Mouse (Mus musculus) lung, embryonic 14.5 days (tissue): ENCODE measurements around the gene Fam126a. TPM values are rescaled to one million over a fixed set of nuclear protein-coding genes. Genes with fewer than 3 reads are reported as not detected.

Source experiments
- ATAC-seq: fragments of 200-750 bp; cut with Nextera tagmentation; 2 replicates; pipeline ENCODE4 v1.8.0; 2017; ENCODE audit warnings: mild to moderate bottlenecking, moderate TSS enrichment, moderate library complexity; ENCODE audit not compliant: insufficient read depth
- DNase-seq: peaks from one replicate; pipeline ENCODE4 v3.0.0-alpha.2; 2015
- H3K27ac ChIP-seq: fragments of 300-500 bp; sonication (generic); 2 replicates; pipeline ENCODE4 v1.5.1; 2014; ENCODE audit warnings: low read depth, mild to moderate bottlenecking, moderate library complexity
- H3K27me3 ChIP-seq: fragments of 300-500 bp; sonication (generic); 2 replicates; pipeline ENCODE4 v1.6.1; 2014; ENCODE audit warnings: low read length, control low read depth; ENCODE audit not compliant: insufficient read depth
- H3K36me3 ChIP-seq: fragments of 300-500 bp; sonication (generic); 2 replicates; pipeline ENCODE4 v1.6.1; 2014; ENCODE audit warnings: control low read depth; ENCODE audit not compliant: insufficient read depth
- H3K4me1 ChIP-seq: fragments of 300-500 bp; sonication (generic); 2 replicates; pipeline ENCODE4 v1.6.1; 2014; ENCODE audit warnings: antibody characterized with exemption, control low read depth; ENCODE audit not compliant: insufficient read depth
- H3K4me2 ChIP-seq: fragments of 300-500 bp; sonication (generic); 2 replicates; pipeline ENCODE4 v1.6.1; 2014; ENCODE audit warnings: mild to moderate bottlenecking
- H3K4me3 ChIP-seq: fragments of 300-500 bp; sonication (generic); 2 replicates; pipeline ENCODE4 v1.5.1; 2014; ENCODE audit warnings: low read depth, low read length
- H3K9ac ChIP-seq: fragments of 300-500 bp; sonication (generic); 2 replicates; pipeline ENCODE4 v1.6.1; 2014
- H3K9me3 ChIP-seq: fragments of 300-500 bp; sonication (generic); 2 replicates; pipeline ENCODE4 v1.6.1; 2016; ENCODE audit warnings: low read depth, low read length, control low read depth
- CTCF ChIP-seq: IDR thresholded peaks from 2 replicates; pipeline ENCODE4 v1.5.1; 2016; ENCODE audit warnings: antibody characterized with exemption, low read depth
- WGBS: fragments of 180-500 bp; shearing (Covaris S2); extraction: QIAGEN DNeasy Blood & Tissue Kit; methylation state at CpG from one replicate; pipeline ENCODE4 v1.1.7; 2014; 5-methylcytosine and 5-hydroxymethylcytosine counted together
- polyA plus RNA-seq: library from polyadenylated mRNA; unstranded; fragments of >200 nt; fragmentation: Nextera tagmentation; extraction: Ambion mirVana; gene quantifications from 2 replicates; pipeline ENCODE4 v1.2.1, GENCODE M21; 2014

Fam126a gene
- polyA plus RNA-seq, 1 experiment from 2014 or later, result 24.0 TPM

DNA sequence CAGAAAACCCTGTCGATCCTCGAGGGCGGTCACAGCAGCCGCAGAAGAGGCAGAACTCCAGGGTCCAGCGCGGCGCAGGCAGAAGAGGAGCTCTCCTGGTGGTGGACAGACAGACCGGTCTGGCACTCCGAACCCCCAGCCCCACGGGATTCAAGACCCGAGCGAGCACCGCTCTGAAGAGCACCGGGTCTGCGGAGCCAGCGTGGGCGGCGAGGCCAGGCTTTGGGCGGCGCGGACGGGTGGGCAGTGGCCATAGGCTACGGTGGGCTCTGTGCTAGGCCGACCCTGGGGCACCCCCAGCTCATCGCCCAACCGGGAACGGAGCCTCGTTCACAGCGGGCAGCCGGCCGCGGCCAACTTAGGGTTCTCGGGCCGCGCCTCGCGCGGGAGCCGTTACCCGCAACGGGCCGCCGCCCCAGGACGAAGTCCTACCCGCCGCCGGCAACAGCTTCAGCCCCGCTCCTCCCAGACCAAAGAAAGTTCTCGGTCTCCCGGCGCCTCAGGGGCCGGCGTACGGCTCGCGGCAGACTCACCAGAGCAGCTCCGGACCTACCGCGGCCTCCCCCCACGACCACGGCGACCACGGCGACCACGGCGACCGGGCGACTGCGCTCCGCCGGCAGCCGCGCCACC, 428 bp downstream of the Fam126a start:
- Histone ChIP-seq H3K27ac (peak overlapping the region; percentile 73), H3K9me3 (no peaks in the 10 kb centered on the region), H3K4me1 (peaks cover 2% of the 10 kb centered on the region; the same call in 1 of the 2 replicates), H3K9ac (peak overlapping the region; percentile 83), H3K4me3 (peak overlapping the region; percentile 86), H3K4me2 (peak overlapping the region; percentile 90), H3K27me3 (no peaks in the 10 kb centered on the region), H3K36me3 (no peaks in the 10 kb centered on the region)
- under 1% methylated on average over 73 of the region's 73 CpGs for WGBS
- TF ChIP-seq CTCF, result no peak
- DNase-seq, result peak; percentile 57
- peak; percentile 68 for ATAC-seq

DNA sequence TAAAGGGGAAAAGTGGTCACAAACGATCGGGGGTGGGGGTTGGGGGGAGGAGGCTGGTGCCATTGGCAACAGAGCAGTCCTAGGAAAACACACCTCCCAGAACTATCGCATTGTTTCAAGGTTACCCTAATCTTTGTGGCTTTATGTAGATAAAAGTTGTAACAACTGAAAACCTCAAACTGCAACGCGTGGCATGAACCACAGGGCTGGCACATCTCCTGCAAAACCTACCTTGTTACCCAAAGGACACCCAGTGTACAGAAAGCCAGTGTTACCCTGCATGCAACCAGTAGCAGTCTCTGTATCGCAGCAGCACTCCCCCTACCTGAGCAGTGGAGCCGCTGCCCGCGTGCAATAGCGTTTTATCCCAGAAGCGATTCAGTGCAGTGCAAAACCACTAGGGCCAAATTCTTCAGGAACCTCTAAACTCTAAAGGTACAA, 1.1 kb downstream of the Fam126a start:
- peak; percentile 71 for TF ChIP-seq CTCF
- Histone ChIP-seq H3K36me3 (no peaks in the 10 kb centered on the region), H3K9ac (peak overlapping the region; percentile 83), H3K9me3 (no peaks in the 10 kb centered on the region), H3K27me3 (no peaks in the 10 kb centered on the region), H3K27ac (peak overlapping the region; percentile 73; the same call in 1 of the 2 replicates), H3K4me2 (peak overlapping the region; percentile 90), H3K4me3 (peak overlapping the region; percentile 86), H3K4me1 (peaks cover 2% of the 10 kb centered on the region; the same call in 1 of the 2 replicates)
- WGBS, result 2% methylated on average over 11 of the region's 11 CpGs
- ATAC-seq, result peak; percentile 16; the same call in 1 of the 2 replicates
- peak; percentile 80 for DNase-seq

DNA sequence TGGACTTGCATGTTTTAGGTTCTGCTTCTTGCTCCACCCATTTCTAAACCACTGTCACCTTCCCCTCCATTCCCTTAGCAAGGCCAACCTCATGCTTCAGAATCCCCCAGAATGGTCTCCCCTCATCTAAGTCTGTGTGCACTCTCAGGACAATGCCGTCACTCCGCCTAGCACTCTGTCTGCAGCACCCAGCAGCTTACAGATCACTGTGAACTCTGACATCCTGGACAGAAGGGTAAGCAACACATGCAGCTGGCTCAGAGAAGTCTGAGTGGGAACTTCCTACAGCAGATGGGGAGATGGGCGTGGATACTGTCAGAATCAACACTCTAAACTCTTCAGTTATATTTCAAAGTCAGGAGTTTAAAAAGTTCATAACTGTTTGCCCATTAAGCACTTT, 5.5 kb downstream of the Fam126a start:
- H3K9me3 ChIP-seq, result no peaks in the 10 kb centered on the region
- H3K27ac ChIP-seq, result no peak overlapping the region
- H3K4me1 ChIP-seq, result peaks cover 2% of the 10 kb centered on the region; the same call in 1 of the 2 replicates
- TF ChIP-seq CTCF, result no peak
- no peaks in the 10 kb centered on the region for H3K27me3 ChIP-seq
- ATAC-seq (peak; percentile 83; the same call in 1 of the 2 replicates), DNase-seq (peak; percentile 47)
- no peak overlapping the region for H3K4me3 ChIP-seq
- 45% methylated on average over 3 of the region's 3 CpGs for WGBS
- no peak overlapping the region for H3K4me2 ChIP-seq
- no peaks in the 10 kb centered on the region for H3K36me3 ChIP-seq
- H3K9ac ChIP-seq, result no peak overlapping the region

DNA sequence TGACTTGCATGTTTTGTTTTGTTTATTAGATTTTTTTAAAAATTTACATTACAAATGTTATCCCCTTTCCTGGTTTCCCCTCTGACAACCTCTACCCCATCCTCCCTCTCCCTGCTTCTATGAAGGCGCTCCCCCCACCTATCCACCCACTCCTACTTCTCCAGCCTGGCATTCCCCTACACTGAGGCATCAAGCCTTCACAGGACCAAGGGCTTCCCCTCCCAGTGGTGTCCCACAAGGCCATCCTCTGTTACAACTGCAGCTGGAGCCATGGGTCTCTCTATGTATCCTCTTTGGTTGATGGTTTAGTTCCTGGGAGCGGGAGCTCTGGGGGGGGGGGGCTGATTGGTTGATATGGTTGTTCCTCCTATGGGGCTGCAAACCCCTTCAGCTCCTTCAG, 7.3 kb downstream of the Fam126a start:
- Histone ChIP-seq H3K27me3 (no peaks in the 10 kb centered on the region), H3K9me3 (no peaks in the 10 kb centered on the region), H3K4me2 (no peak overlapping the region), H3K27ac (no peak overlapping the region), H3K4me3 (no peak overlapping the region), H3K4me1 (no peaks in the 10 kb centered on the region), H3K9ac (no peak overlapping the region), H3K36me3 (no peaks in the 10 kb centered on the region)
- WGBS, result 100% methylated on average over 2 of the region's 2 CpGs
- DNase-seq (no peak), ATAC-seq (no peak)
- no peak for TF ChIP-seq CTCF

DNA sequence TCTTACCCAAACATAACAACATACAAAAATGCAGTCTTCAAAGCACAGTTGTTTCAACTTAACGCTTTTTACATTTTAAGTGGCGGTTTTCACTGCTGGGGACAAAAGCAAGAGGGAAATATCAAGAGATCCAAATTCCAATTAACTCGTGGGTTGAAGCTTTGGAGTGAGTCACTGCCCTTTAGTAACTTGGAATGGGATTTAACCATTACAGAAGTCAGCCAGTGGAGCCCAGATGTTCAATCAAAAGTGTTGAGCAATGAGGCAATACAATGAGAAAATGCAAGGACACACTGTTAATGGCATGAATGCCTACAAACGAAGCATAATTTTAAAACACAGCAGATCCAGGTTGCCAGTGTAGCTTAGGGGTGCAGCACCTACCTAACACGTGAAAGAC, 8.8 kb downstream of the Fam126a start:
- DNase-seq, result no peak
- Histone ChIP-seq H3K9ac (no peak overlapping the region), H3K4me2 (no peak overlapping the region), H3K9me3 (no peaks in the 10 kb centered on the region), H3K27ac (no peak overlapping the region), H3K27me3 (no peaks in the 10 kb centered on the region), H3K4me3 (no peak overlapping the region), H3K36me3 (no peaks in the 10 kb centered on the region), H3K4me1 (no peaks in the 10 kb centered on the region)
- no peak for TF ChIP-seq CTCF
- WGBS, result 82% methylated on average over 5 of the region's 5 CpGs
- no peak for ATAC-seq

DNA sequence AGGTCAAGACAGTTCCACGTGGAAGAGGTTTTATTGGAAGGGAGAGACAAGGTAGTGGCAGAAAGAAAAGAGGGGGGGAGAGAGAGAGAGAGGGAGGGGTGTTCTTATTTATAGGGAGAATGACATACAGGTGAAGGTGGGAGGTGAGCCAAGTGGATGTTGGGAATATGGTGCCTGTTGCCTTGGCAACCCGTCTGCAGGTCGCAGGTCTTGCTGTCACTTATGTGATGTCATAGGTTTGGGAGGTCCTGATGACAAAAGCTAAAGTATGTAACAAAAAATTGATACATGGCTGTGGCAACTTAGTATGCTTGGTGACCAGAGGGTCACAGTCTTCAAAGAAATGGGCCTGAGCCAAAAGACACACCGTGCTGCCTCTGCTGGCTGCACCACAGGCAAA, 10.1 kb downstream of the Fam126a start:
- DNase-seq (no peak), ATAC-seq (no peak)
- Histone ChIP-seq H3K36me3 (no peaks in the 10 kb centered on the region), H3K27ac (no peak overlapping the region), H3K9ac (no peak overlapping the region), H3K27me3 (no peaks in the 10 kb centered on the region), H3K4me3 (no peak overlapping the region), H3K4me1 (no peaks in the 10 kb centered on the region), H3K9me3 (no peaks in the 10 kb centered on the region), H3K4me2 (no peak overlapping the region)
- WGBS, result 72% methylated on average over 4 of the region's 4 CpGs
- TF ChIP-seq CTCF, result no peak

DNA sequence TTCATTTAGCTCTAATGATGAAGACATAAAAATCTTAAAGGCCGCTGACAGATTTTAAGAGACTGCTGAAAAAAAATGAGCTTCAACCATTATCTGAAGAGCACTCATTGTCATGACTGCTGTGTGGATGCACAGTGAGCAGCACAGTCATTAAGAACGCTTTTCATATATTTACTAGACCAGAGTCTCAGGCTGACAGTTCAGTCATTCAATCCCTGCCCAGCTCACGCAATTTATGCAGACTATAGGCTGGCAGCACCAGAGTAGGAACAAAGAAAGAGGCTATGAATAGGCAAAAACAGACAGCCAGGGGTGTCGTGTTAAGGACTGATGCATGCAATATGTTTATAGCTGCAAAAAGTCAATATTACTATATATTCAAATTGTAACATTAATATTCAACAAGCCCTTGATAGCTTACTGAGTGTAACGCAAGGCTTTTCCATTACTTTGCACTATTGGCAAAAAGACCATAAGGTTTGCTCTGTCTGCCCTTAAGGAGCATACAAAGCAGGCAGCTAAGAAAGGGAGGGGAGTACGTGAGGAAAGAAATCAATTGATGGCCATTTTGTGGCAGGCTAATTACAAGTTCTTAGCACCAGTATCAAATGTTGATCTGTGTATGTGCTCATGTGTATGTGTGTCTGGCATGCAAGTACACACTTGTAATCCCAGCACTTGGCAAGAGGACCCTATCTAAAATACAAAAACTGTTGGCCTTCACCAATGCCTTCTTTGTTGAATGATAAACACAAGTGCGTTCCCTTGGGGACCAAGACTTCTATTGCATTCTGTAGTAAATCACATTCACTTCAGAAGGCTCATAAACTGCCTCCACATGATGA, 10.9 kb downstream of the Fam126a start:
- WGBS, result 81% methylated on average over 7 of the region's 7 CpGs
- no peak overlapping the region for H3K27ac ChIP-seq

More for the DNA sequence above, 10.9 kb downstream of the Fam126a start:
- H3K4me3 ChIP-seq, result no peak overlapping the region
- H3K4me1 ChIP-seq, result no peaks in the 10 kb centered on the region
- no peaks in the 10 kb centered on the region for H3K36me3 ChIP-seq
- ATAC-seq (no peak), DNase-seq (no peak)
- no peak overlapping the region for H3K9ac ChIP-seq
- no peaks in the 10 kb centered on the region for H3K9me3 ChIP-seq
- no peaks in the 10 kb centered on the region for H3K27me3 ChIP-seq
- no peak for TF ChIP-seq CTCF
- H3K4me2 ChIP-seq, result no peak overlapping the region
